Mouse (Mus musculus) megakaryocyte, embryonic 14.5 days (primary cell): ENCODE results near the gene 5530401A14Rik. TPM values are rescaled to one million over a fixed set of nuclear protein-coding genes. Genes with fewer than 3 reads are reported as not detected.

Source experiments
- H3K27me3 ChIP-seq: replicated peaks from 2 replicates; pipeline ENCODE3; 2012; ENCODE audit warnings: inconsistent platforms
- H3K36me3 ChIP-seq: replicated peaks from 2 replicates; pipeline ENCODE3; 2012; ENCODE audit warnings: low read length, inconsistent platforms, mixed read lengths
- H3K4me1 ChIP-seq: 2 replicates; pipeline ENCODE4 v1.6.1; 2012; ENCODE audit warnings: inconsistent platforms
- H3K4me3 ChIP-seq: replicated peaks from 2 replicates; pipeline ENCODE3; 2012; ENCODE audit warnings: moderate library complexity, mild to moderate bottlenecking, inconsistent platforms
- H3K9me3 ChIP-seq: 2 replicates; pipeline ENCODE4 v1.6.1; 2012; ENCODE audit warnings: inconsistent platforms
- FLI1 ChIP-seq: IDR thresholded peaks from 2 replicates; pipeline ENCODE4 v1.6.1; 2012; ENCODE audit warnings: low read length, inconsistent platforms, mixed read lengths
- GATA1 ChIP-seq: IDR thresholded peaks from 3 replicates; pipeline ENCODE4 v1.6.1; 2012; ENCODE audit warnings: mixed read lengths, low read length, inconsistent platforms, borderline replicate concordance
- polyA plus RNA-seq: library from polyadenylated mRNA; stranded (reverse); fragments of >175 nt; gene quantifications from 2 replicates; pipeline ENCODE4 v1.2.3, GENCODE M21; 2012; ENCODE audit warnings: low replicate concordance; ENCODE audit not compliant: insufficient read depth

Gene 5530401A14Rik
- polyA plus RNA-seq, result not detected in 2 replicates

GRCm38 (mm10) chr11:81860250-81860972 is at the start of gene 5530401A14Rik:
Gene 5530401A14Rik, plus strand, starts transcription at chr11:81860673.
- no peaks in the 10 kb centered on the region for H3K9me3 ChIP-seq
- H3K36me3 ChIP-seq, result no peaks in the 10 kb centered on the region
- TF ChIP-seq GATA1 (no peak), FLI1 (no peak)
- peaks cover 2% of the 10 kb centered on the region for H3K27me3 ChIP-seq
- no peak within 1 kb of the TSS for H3K4me3 ChIP-seq
- H3K4me1 ChIP-seq, result 0 out of 2 replicates have a peak, but pooled peaks cover 3% of the 10 kb centered on the region

- peaks cover 21% of the 10 kb centered on the region for H3K9me3 ChIP-seq
- no peaks in the 10 kb centered on the region for H3K4me1 ChIP-seq
- TF ChIP-seq GATA1 (no peak), FLI1 (no peak)
- no peak overlapping the region for H3K4me3 ChIP-seq
- H3K36me3 ChIP-seq, result no peaks in the 10 kb centered on the region
- H3K27me3 ChIP-seq, result no peaks in the 10 kb centered on the region
These were observed 45.7 kb upstream of the 5530401A14Rik start for GRCm38 (mm10) chr11:81814816-81815215.

GRCm38 (mm10) chr11:81816531-81816930 is 43.9 kb upstream of the 5530401A14Rik start:
- no peak overlapping the region for H3K4me3 ChIP-seq
- H3K36me3 ChIP-seq, result no peaks in the 10 kb centered on the region
- no peaks in the 10 kb centered on the region for H3K27me3 ChIP-seq
- peaks cover 6% of the 10 kb centered on the region; the same call in 1 of the 2 replicates for H3K9me3 ChIP-seq
- no peaks in the 10 kb centered on the region for H3K4me1 ChIP-seq
- no peak for TF ChIP-seq GATA1
- TF ChIP-seq FLI1, result no peak

- H3K36me3 ChIP-seq, result no peaks in the 10 kb centered on the region
- H3K9me3 ChIP-seq, result peaks cover under 1% of the 10 kb centered on the region; the same call in 1 of the 2 replicates
- H3K4me1 ChIP-seq, result no peaks in the 10 kb centered on the region
- H3K27me3 ChIP-seq, result no peaks in the 10 kb centered on the region
- no peak overlapping the region for H3K4me3 ChIP-seq
- TF ChIP-seq GATA1, result no peak
- TF ChIP-seq FLI1, result no peak
These were observed 28.1 kb upstream of the 5530401A14Rik start for GRCm38 (mm10) chr11:81832381-81832780.

- Histone ChIP-seq H3K9me3 (no peaks in the 10 kb centered on the region), H3K27me3 (no peaks in the 10 kb centered on the region), H3K4me1 (no peaks in the 10 kb centered on the region), H3K4me3 (no peak overlapping the region), H3K36me3 (no peaks in the 10 kb centered on the region)
- TF ChIP-seq GATA1, result no peak
- no peak for TF ChIP-seq FLI1
These were observed 22.0 kb upstream of the 5530401A14Rik start for GRCm38 (mm10) chr11:81838426-81838825.

- Histone ChIP-seq H3K27me3 (no peaks in the 10 kb centered on the region), H3K4me3 (no peak overlapping the region), H3K4me1 (no peaks in the 10 kb centered on the region), H3K36me3 (no peaks in the 10 kb centered on the region), H3K9me3 (no peaks in the 10 kb centered on the region)
- TF ChIP-seq FLI1, result no peak
- TF ChIP-seq GATA1, result no peak
These were observed 19.5 kb upstream of the 5530401A14Rik start for GRCm38 (mm10) chr11:81841001-81841400.

GRCm38 (mm10) chr11:81845010-81845685 is 15.3 kb upstream of the 5530401A14Rik start:
- no peaks in the 10 kb centered on the region for H3K27me3 ChIP-seq
- H3K4me1 ChIP-seq, result no peaks in the 10 kb centered on the region
- TF ChIP-seq GATA1, result no peak
- no peak for TF ChIP-seq FLI1
- H3K36me3 ChIP-seq, result no peaks in the 10 kb centered on the region
- H3K4me3 ChIP-seq, result no peak overlapping the region
- H3K9me3 ChIP-seq, result 0 out of 2 replicates have a peak, but pooled peaks cover 2% of the 10 kb centered on the region

GRCm38 (mm10) chr11:81845686-81846036 is 14.8 kb upstream of the 5530401A14Rik start:
- Histone ChIP-seq H3K4me3 (no peak overlapping the region), H3K4me1 (no peaks in the 10 kb centered on the region), H3K9me3 (0 out of 2 replicates have a peak, but pooled peaks cover 2% of the 10 kb centered on the region), H3K36me3 (no peaks in the 10 kb centered on the region), H3K27me3 (no peaks in the 10 kb centered on the region)
- TF ChIP-seq FLI1 (no peak), GATA1 (no peak)

GRCm38 (mm10) chr11:81847773-81848490 is 12.5 kb upstream of the 5530401A14Rik start:
- no peaks in the 10 kb centered on the region for H3K36me3 ChIP-seq
- H3K4me3 ChIP-seq, result no peak overlapping the region
- TF ChIP-seq FLI1 (no peak), GATA1 (no peak)
- H3K27me3 ChIP-seq, result no peaks in the 10 kb centered on the region
- H3K4me1 ChIP-seq, result no peaks in the 10 kb centered on the region
- H3K9me3 ChIP-seq, result 0 out of 2 replicates have a peak, but pooled peaks cover 2% of the 10 kb centered on the region
